ENCODE assay signal across 7 mouse cellular contexts in genomic region chr15:89088607-89089247, GRCm38 (mm10). TPM values are rescaled to one million over a fixed set of nuclear protein-coding genes. Genes with fewer than 3 reads are reported as not detected.
DNase-seq lines count a peak whose midpoint lies in the region; ATAC-seq lines count a peak whose summit lies in the region.

Gene Selenoo (plus strand): TSS chr15:89089084.

- WGBS in embryonic facial prominence, embryonic 11.5 days: 2% methylated on average over 38 of the region's 38 CpGs
- WGBS in limb, embryonic 11.5 days: 2% methylated on average over 38 of the region's 38 CpGs
- WGBS in midbrain, embryonic 14.5 days: 2% methylated on average over 38 of the region's 38 CpGs

- H3K27me3 ChIP-seq in embryonic facial prominence, embryonic 11.5 days (ENCODE audit: control insufficient read depth, insufficient read depth, low read length): no peaks in the 10 kb centered on the region
- no peaks in the 10 kb centered on the region for H3K27me3 ChIP-seq in limb, embryonic 11.5 days (ENCODE audit: control insufficient read depth, insufficient read depth, low read length)
- no peaks in the 10 kb centered on the region for H3K27me3 ChIP-seq in midbrain, embryonic 14.5 days (ENCODE audit: control insufficient read depth, insufficient read depth, low read length)

- H3K27ac ChIP-seq in embryonic facial prominence, embryonic 11.5 days (replicated peaks; ENCODE audit: low read depth, low read length): peak within 1 kb of the TSS; percentile 52; the same call in 1 of the 2 replicates
- no peak within 1 kb of the TSS for H3K27ac ChIP-seq in limb, embryonic 11.5 days (replicated peaks; ENCODE audit: low read depth, low read length)
- peak within 1 kb of the TSS; percentile 89 for H3K27ac ChIP-seq in midbrain, embryonic 14.5 days (replicated peaks; ENCODE audit: low read depth, low read length)

- ATAC-seq in embryonic facial prominence, embryonic 11.5 days (replicated peaks; ENCODE audit: insufficient number of reproducible peaks, low FRiP score, low TSS enrichment, low read depth): peak; percentile 91
- ATAC-seq in limb, embryonic 11.5 days (ENCODE audit: insufficient number of reproducible peaks, low FRiP score, low TSS enrichment, low read depth): peak; percentile 86
- ATAC-seq in midbrain, embryonic 14.5 days (ENCODE audit: low FRiP score, low TSS enrichment): peak; percentile 94

- no peaks in the 10 kb centered on the region for H3K4me1 ChIP-seq in embryonic facial prominence, embryonic 11.5 days (ENCODE audit: control insufficient read depth, insufficient read depth, low read length)
- peaks cover 9% of the 10 kb centered on the region; the same call in 1 of the 2 replicates for H3K4me1 ChIP-seq in limb, embryonic 11.5 days (ENCODE audit: control insufficient read depth, insufficient read depth, low read length)
- H3K4me1 ChIP-seq in midbrain, embryonic 14.5 days (ENCODE audit: control insufficient read depth, insufficient read depth, low read length): peaks cover 16% of the 10 kb centered on the region

- peak; percentile 97 for DNase-seq in adrenal gland, postnatal 14 days
- peak; percentile 94 for DNase-seq in embryonic facial prominence, embryonic 11.5 days (ENCODE audit: low spot score)
- peak; percentile 100 for DNase-seq in heart, adult 11 months
- peak; percentile 92 for DNase-seq in kidney, adult 18-20 months
- peak; percentile 91 for DNase-seq in limb, embryonic 11.5 days (ENCODE audit: low spot score)
- DNase-seq in midbrain, embryonic 14.5 days: peak; percentile 95
- DNase-seq in spleen, adult 18-20 months: peak; percentile 76 to 80

- peak within 1 kb of the TSS; percentile 99 for H3K4me3 ChIP-seq in embryonic facial prominence, embryonic 11.5 days (ENCODE audit: low read depth, low read length)
- H3K4me3 ChIP-seq in limb, embryonic 11.5 days (ENCODE audit: low read depth, low read length): peak within 1 kb of the TSS; percentile 74
- peak within 1 kb of the TSS; percentile 91 for H3K4me3 ChIP-seq in midbrain, embryonic 14.5 days (replicated peaks; ENCODE audit: low read depth, low read length)

- peak within 1 kb of the TSS; percentile 93 for H3K9ac ChIP-seq in embryonic facial prominence, embryonic 11.5 days (replicated peaks; ENCODE audit: low read length)
- peak within 1 kb of the TSS; percentile 78 for H3K9ac ChIP-seq in limb, embryonic 11.5 days (ENCODE audit: low read length)
- H3K9ac ChIP-seq in midbrain, embryonic 14.5 days (replicated peaks; ENCODE audit: low read length): peak within 1 kb of the TSS; percentile 90

- peaks cover 4% of the 10 kb centered on the region for H3K36me3 ChIP-seq in embryonic facial prominence, embryonic 11.5 days (replicated peaks; ENCODE audit: control insufficient read depth, insufficient read depth, low read depth, low read length)
- H3K36me3 ChIP-seq in limb, embryonic 11.5 days (ENCODE audit: control insufficient read depth, insufficient read depth, low read length): peaks cover 6% of the 10 kb centered on the region
- H3K36me3 ChIP-seq in midbrain, embryonic 14.5 days (ENCODE audit: control insufficient read depth, insufficient read depth, low read length): peaks cover 57% of the 10 kb centered on the region

- H3K4me2 ChIP-seq in embryonic facial prominence, embryonic 11.5 days (ENCODE audit: low read depth, low read length): peak within 1 kb of the TSS; percentile 98
- H3K4me2 ChIP-seq in limb, embryonic 11.5 days (ENCODE audit: low read depth, severe bottlenecking): peak within 1 kb of the TSS; percentile 64
- H3K4me2 ChIP-seq in midbrain, embryonic 14.5 days (ENCODE audit: low read length): peak within 1 kb of the TSS; percentile 94

- H3K9me3 ChIP-seq in embryonic facial prominence, embryonic 11.5 days (replicated peaks; ENCODE audit: control insufficient read depth, low read length): no peaks in the 10 kb centered on the region
- no peaks in the 10 kb centered on the region for H3K9me3 ChIP-seq in limb, embryonic 11.5 days (ENCODE audit: control insufficient read depth, low read length)
- no peaks in the 10 kb centered on the region for H3K9me3 ChIP-seq in midbrain, embryonic 14.5 days (ENCODE audit: control insufficient read depth, low read length)

RNA-seq across cellular contexts. Expression of gene Selenoo, which starts in this region (rescaled TPM):
- 29.3 and 35.4 TPM in 2 replicates for total RNA-seq in adrenal gland, postnatal 14 days (2021)
- polyA plus RNA-seq in embryonic facial prominence, embryonic 11.5 days (2014; fragmentation: Nextera tagmentation; extraction: Ambion mirVana): 17.2 and 17.7 TPM in 2 replicates
- 15.4 and 16.9 TPM in 2 replicates for polyA plus RNA-seq in limb, embryonic 11.5 days (2014; fragmentation: Nextera tagmentation; extraction: Ambion mirVana)
- 23.8 and 23.9 TPM in 2 replicates for polyA plus RNA-seq in midbrain, embryonic 14.5 days (2014; fragmentation: Nextera tagmentation; extraction: Ambion mirVana)
